Mouse (Mus musculus) layer of hippocampus, adult 8-10 months (tissue): ENCODE measurements around the gene Gm28230. TPM values are rescaled to one million over a fixed set of nuclear protein-coding genes. Genes with fewer than 3 reads are reported as not detected.

Experiments used
- DNase-seq, 2 experiments: peaks; one replicate each; pipeline ENCODE4 v3.0.0; 2022; ENCODE audit warnings: low spot score in 2 of 2
- total RNA-seq, 4 experiments: library from RNA; stranded (reverse); gene quantifications; 2 replicates each; pipeline ENCODE4 v1.2.4; 2022

The Gm28230 gene
- total RNA-seq, 4 experiments from 2014 or later, result not detected

GRCm38 (mm10) chr2:74738623-74739475 is 12.3 kb downstream of the Gm28230 start:
- DNase-seq, result no peak

GRCm38 (mm10) chr2:74739476-74739800 is 12.9 kb downstream of the Gm28230 start:
- no peak for DNase-seq

- no peak for DNase-seq
Observed at GRCm38 (mm10) chr2:74739869-74740268, 13.3 kb downstream of the Gm28230 start.

- DNase-seq, result no peak
Observed at GRCm38 (mm10) chr2:74740311-74741091, 14.0 kb downstream of the Gm28230 start.

- no peak for DNase-seq
Observed at GRCm38 (mm10) chr2:74741252-74741978, 14.9 kb downstream of the Gm28230 start.

- no peak for DNase-seq
Observed at GRCm38 (mm10) chr2:74741979-74742277, 15.4 kb downstream of the Gm28230 start.

- no peak for DNase-seq
Observed at GRCm38 (mm10) chr2:74745540-74746297, 19.2 kb downstream of the Gm28230 start.

GRCm38 (mm10) chr2:74746298-74746921 is 19.9 kb downstream of the Gm28230 start:
- no peak for DNase-seq

- DNase-seq, result no peak
Observed at GRCm38 (mm10) chr2:74747006-74747405, 20.5 kb downstream of the Gm28230 start.

GRCm38 (mm10) chr2:74747661-74748141 is 21.2 kb downstream of the Gm28230 start:
- no peak for DNase-seq

GRCm38 (mm10) chr2:74748436-74748995 is 22.0 kb downstream of the Gm28230 start:
- DNase-seq, result no peak

- no peak for DNase-seq
Observed at GRCm38 (mm10) chr2:74749337-74750121, 23.0 kb downstream of the Gm28230 start.

GRCm38 (mm10) chr2:74750731-74751250 is 24.3 kb downstream of the Gm28230 start:
- no peak for DNase-seq

GRCm38 (mm10) chr2:74751861-74752260 is 25.3 kb downstream of the Gm28230 start:
- no peak for DNase-seq

- DNase-seq, result no peak
Observed at GRCm38 (mm10) chr2:74752431-74753174, 26.1 kb downstream of the Gm28230 start.

- no peak for DNase-seq
Observed at GRCm38 (mm10) chr2:74753175-74753523, 26.6 kb downstream of the Gm28230 start.

GRCm38 (mm10) chr2:74753711-74754110 is 27.2 kb downstream of the Gm28230 start:
- no peak for DNase-seq

- no peak for DNase-seq
Observed at GRCm38 (mm10) chr2:74760146-74760545, 33.6 kb downstream of the Gm28230 start.

GRCm38 (mm10) chr2:74761941-74762340 is 35.4 kb downstream of the Gm28230 start:
- DNase-seq, result no peak
